Mouse (Mus musculus) embryonic facial prominence, embryonic 12.5 days (tissue): ENCODE measurements around the gene Maml3. TPM values are rescaled to one million over a fixed set of nuclear protein-coding genes. Genes with fewer than 3 reads are reported as not detected.

Experiments used
- ATAC-seq: fragments of 200-750 bp; cut with Nextera tagmentation; 2 replicates; pipeline ENCODE4 v1.8.0; 2017; ENCODE audit not compliant: insufficient number of reproducible peaks, insufficient read depth, low FRiP score, low TSS enrichment
- H3K27ac ChIP-seq: fragments of 300-500 bp; sonication (generic); 2 replicates; pipeline ENCODE4 v1.5.1; 2016; ENCODE audit warnings: mild to moderate bottlenecking
- H3K27me3 ChIP-seq: fragments of 300-500 bp; sonication (generic); 2 replicates; pipeline ENCODE4 v1.6.1; 2016; ENCODE audit warnings: mild to moderate bottlenecking, moderate library complexity
- H3K36me3 ChIP-seq: fragments of 300-500 bp; sonication (generic); 2 replicates; pipeline ENCODE4 v1.6.1; 2016; ENCODE audit warnings: mild to moderate bottlenecking
- H3K4me1 ChIP-seq: fragments of 300-500 bp; sonication (generic); 2 replicates; pipeline ENCODE4 v1.6.1; 2016
- H3K4me2 ChIP-seq: fragments of 300-500 bp; sonication (generic); replicated peaks from 2 replicates; pipeline ENCODE4 v1.6.1; 2016; ENCODE audit warnings: mild to moderate bottlenecking, moderate library complexity
- H3K4me3 ChIP-seq: fragments of 300-500 bp; sonication (generic); 2 replicates; pipeline ENCODE4 v1.5.1; 2016; ENCODE audit warnings: mild to moderate bottlenecking
- H3K9ac ChIP-seq: fragments of 300-500 bp; sonication (generic); 2 replicates; pipeline ENCODE4 v1.6.1; 2016; ENCODE audit warnings: mild to moderate bottlenecking, moderate library complexity
- H3K9me3 ChIP-seq: fragments of 300-500 bp; sonication (generic); 2 replicates; pipeline ENCODE4 v1.6.1; 2016; ENCODE audit warnings: mild to moderate bottlenecking, moderate library complexity
- WGBS: fragments of 180-500 bp; shearing (Covaris S2); methylation state at CpG from one replicate; pipeline ENCODE4 v1.1.7; 2016; 5-methylcytosine and 5-hydroxymethylcytosine counted together
- polyA plus RNA-seq: library from polyadenylated mRNA; unstranded; fragments of >200 nt; fragmentation: Nextera tagmentation; extraction: Ambion mirVana; gene quantifications from 2 replicates; pipeline ENCODE4 v1.2.1, GENCODE M21; 2016

The Maml3 gene
- polyA plus RNA-seq, 1 experiment from 2014 or later, result 6.4 TPM

GRCm38 (mm10) chr3:52062389-52063260 is 42.3 kb downstream of the Maml3 start:
- Histone ChIP-seq H3K4me3 (no peak overlapping the region), H3K9me3 (no peaks in the 10 kb centered on the region), H3K27ac (peak overlapping the region; percentile 26), H3K36me3 (no peaks in the 10 kb centered on the region), H3K27me3 (no peaks in the 10 kb centered on the region), H3K9ac (no peak overlapping the region), H3K4me2 (no peak overlapping the region), H3K4me1 (peaks cover 32% of the 10 kb centered on the region)
- ATAC-seq, result no peak
- WGBS, result 52% methylated on average over 11 of the region's 11 CpGs

GRCm38 (mm10) chr3:52061472-52062388 is 43.1 kb downstream of the Maml3 start:
- Histone ChIP-seq H3K9ac (no peak overlapping the region), H3K9me3 (no peaks in the 10 kb centered on the region), H3K4me2 (no peak overlapping the region), H3K4me1 (peaks cover 32% of the 10 kb centered on the region), H3K36me3 (no peaks in the 10 kb centered on the region), H3K27me3 (no peaks in the 10 kb centered on the region), H3K4me3 (no peak overlapping the region), H3K27ac (no peak overlapping the region)
- 33% methylated on average over 8 of the region's 8 CpGs for WGBS
- ATAC-seq, result peak; percentile 53; the same call in 1 of the 2 replicates

- 90% methylated on average over 7 of the region's 7 CpGs for WGBS
- ATAC-seq, result no peak
- Histone ChIP-seq H3K27me3 (no peaks in the 10 kb centered on the region), H3K9ac (no peak overlapping the region), H3K9me3 (no peaks in the 10 kb centered on the region), H3K4me2 (no peak overlapping the region), H3K4me1 (peaks cover 32% of the 10 kb centered on the region), H3K4me3 (no peak overlapping the region), H3K36me3 (no peaks in the 10 kb centered on the region), H3K27ac (no peak overlapping the region)
Measured at GRCm38 (mm10) chr3:52060886-52061285, 44.0 kb downstream of the Maml3 start.

- no peak for ATAC-seq
- Histone ChIP-seq H3K4me1 (peaks cover 12% of the 10 kb centered on the region), H3K36me3 (no peaks in the 10 kb centered on the region), H3K9ac (no peak overlapping the region), H3K4me2 (no peak overlapping the region), H3K4me3 (no peak overlapping the region), H3K9me3 (no peaks in the 10 kb centered on the region), H3K27ac (no peak overlapping the region), H3K27me3 (no peaks in the 10 kb centered on the region)
- WGBS, result 31% methylated on average over 2 of the region's 2 CpGs
Measured at GRCm38 (mm10) chr3:52051801-52052200, 53.1 kb downstream of the Maml3 start.

GRCm38 (mm10) chr3:52048082-52048481 is 56.8 kb downstream of the Maml3 start:
- H3K27me3 ChIP-seq, result no peaks in the 10 kb centered on the region
- peaks cover 36% of the 10 kb centered on the region for H3K4me1 ChIP-seq
- no peak overlapping the region for H3K27ac ChIP-seq
- WGBS, result 81% methylated on average over 14 of the region's 14 CpGs
- H3K36me3 ChIP-seq, result no peaks in the 10 kb centered on the region
- no peak for ATAC-seq
- no peak overlapping the region for H3K4me3 ChIP-seq
- no peak overlapping the region for H3K9ac ChIP-seq
- H3K4me2 ChIP-seq, result no peak overlapping the region
- H3K9me3 ChIP-seq, result no peaks in the 10 kb centered on the region

- H3K27me3 ChIP-seq, result no peaks in the 10 kb centered on the region
- peak overlapping the region; percentile 97 for H3K27ac ChIP-seq
- H3K4me1 ChIP-seq, result peaks cover 38% of the 10 kb centered on the region
- H3K9ac ChIP-seq, result no peak overlapping the region
- H3K36me3 ChIP-seq, result no peaks in the 10 kb centered on the region
- peak overlapping the region; percentile 49; the same call in 1 of the 2 replicates for H3K4me2 ChIP-seq
- H3K9me3 ChIP-seq, result no peaks in the 10 kb centered on the region
- 84% methylated on average over 8 of the region's 8 CpGs for WGBS
- H3K4me3 ChIP-seq, result no peak overlapping the region
- no peak for ATAC-seq
Measured at GRCm38 (mm10) chr3:52047537-52047936, 57.3 kb downstream of the Maml3 start.

GRCm38 (mm10) chr3:52046895-52047372 is 57.9 kb downstream of the Maml3 start:
- under 1% methylated on average over 13 of the region's 13 CpGs for WGBS
- Histone ChIP-seq H3K4me1 (peaks cover 38% of the 10 kb centered on the region), H3K36me3 (no peaks in the 10 kb centered on the region), H3K9ac (peak overlapping the region; percentile 55; the same call in 1 of the 2 replicates), H3K9me3 (no peaks in the 10 kb centered on the region), H3K27ac (peak overlapping the region; percentile 97), H3K4me3 (peak overlapping the region; percentile 30), H3K4me2 (peak overlapping the region; percentile 49), H3K27me3 (no peaks in the 10 kb centered on the region)
- peak; percentile 70 for ATAC-seq

GRCm38 (mm10) chr3:52046027-52046700 is 58.7 kb downstream of the Maml3 start:
- peak overlapping the region; percentile 55 for H3K9ac ChIP-seq
- peak; percentile 89 for ATAC-seq
- H3K4me2 ChIP-seq, result peak overlapping the region; percentile 49
- peak overlapping the region; percentile 30 for H3K4me3 ChIP-seq
- peaks cover 38% of the 10 kb centered on the region for H3K4me1 ChIP-seq
- WGBS, result 1% methylated on average over 20 of the region's 20 CpGs
- H3K27ac ChIP-seq, result peak overlapping the region; percentile 97
- H3K27me3 ChIP-seq, result no peaks in the 10 kb centered on the region
- no peaks in the 10 kb centered on the region for H3K9me3 ChIP-seq
- H3K36me3 ChIP-seq, result no peaks in the 10 kb centered on the region

- Histone ChIP-seq H3K4me1 (peaks cover 38% of the 10 kb centered on the region), H3K9ac (peak overlapping the region; percentile 55), H3K27me3 (no peaks in the 10 kb centered on the region), H3K9me3 (no peaks in the 10 kb centered on the region), H3K4me2 (peak overlapping the region; percentile 49), H3K27ac (peak overlapping the region; percentile 97), H3K4me3 (peak overlapping the region; percentile 30; the same call in 1 of the 2 replicates), H3K36me3 (no peaks in the 10 kb centered on the region)
- ATAC-seq, result no peak
- WGBS, result 7% methylated on average over 6 of the region's 6 CpGs
Measured at GRCm38 (mm10) chr3:52045221-52045641, 59.6 kb downstream of the Maml3 start.

- H3K27me3 ChIP-seq, result no peaks in the 10 kb centered on the region
- H3K27ac ChIP-seq, result peak overlapping the region; percentile 97
- no peaks in the 10 kb centered on the region for H3K36me3 ChIP-seq
- 3% methylated on average over 14 of the region's 14 CpGs for WGBS
- 0 out of 2 replicates have a peak overlapping the region, but pooled peaks have one; percentile 15 for H3K4me3 ChIP-seq
- H3K4me2 ChIP-seq, result peak overlapping the region; percentile 49
- peak overlapping the region; percentile 55 for H3K9ac ChIP-seq
- H3K4me1 ChIP-seq, result peaks cover 38% of the 10 kb centered on the region
- no peak for ATAC-seq
- H3K9me3 ChIP-seq, result no peaks in the 10 kb centered on the region
Measured at GRCm38 (mm10) chr3:52044651-52045050, 60.2 kb downstream of the Maml3 start.

GRCm38 (mm10) chr3:52043847-52044246 is 61.0 kb downstream of the Maml3 start:
- 50% methylated on average over 4 of the region's 4 CpGs for WGBS
- no peak for ATAC-seq
- no peak overlapping the region for H3K4me3 ChIP-seq
- H3K9ac ChIP-seq, result no peak overlapping the region
- no peak overlapping the region for H3K4me2 ChIP-seq
- no peaks in the 10 kb centered on the region for H3K27me3 ChIP-seq
- peaks cover 38% of the 10 kb centered on the region for H3K4me1 ChIP-seq
- H3K36me3 ChIP-seq, result no peaks in the 10 kb centered on the region
- no peaks in the 10 kb centered on the region for H3K9me3 ChIP-seq
- H3K27ac ChIP-seq, result peak overlapping the region; percentile 97
